Mouse (Mus musculus) heart, embryonic 11.5 days (tissue): ENCODE measurements at regions not wholly inside any gene's neighbourhood (a gene's known extent, or its start where the extent isn't known, plus 50 kb on each side); places are given as distances from the start of the nearest gene placed in this dataset.

Experiments
- ATAC-seq: fragments of 200-750 bp; cut with Nextera tagmentation; replicated peaks from 2 replicates; pipeline ENCODE4 v1.8.0; 2017; ENCODE audit warnings: moderate library complexity; ENCODE audit not compliant: insufficient number of reproducible peaks, low FRiP score, low TSS enrichment
- H3K27ac ChIP-seq: fragments of 300-500 bp; sonication (generic); 2 replicates; pipeline ENCODE4 v1.5.1; 2014; ENCODE audit warnings: mild to moderate bottlenecking, low read depth, low read length
- H3K27me3 ChIP-seq: fragments of 300-500 bp; sonication (generic); 2 replicates; pipeline ENCODE4 v1.6.1; 2014; ENCODE audit warnings: mild to moderate bottlenecking, low read length, mixed read lengths; ENCODE audit not compliant: control insufficient read depth, insufficient read depth
- H3K36me3 ChIP-seq: fragments of 300-500 bp; sonication (generic); 2 replicates; pipeline ENCODE4 v1.6.1; 2014; ENCODE audit warnings: mild to moderate bottlenecking, low read length, moderate library complexity, mixed read lengths; ENCODE audit not compliant: control insufficient read depth, insufficient read depth
- H3K4me1 ChIP-seq: fragments of 300-500 bp; sonication (generic); 2 replicates; pipeline ENCODE4 v1.6.1; 2014; ENCODE audit warnings: low read length; ENCODE audit not compliant: control insufficient read depth, insufficient read depth
- H3K4me2 ChIP-seq: fragments of 300-500 bp; sonication (generic); 2 replicates; pipeline ENCODE4 v1.6.1; 2014; ENCODE audit warnings: mild to moderate bottlenecking, moderate library complexity
- H3K4me3 ChIP-seq: fragments of 300-500 bp; sonication (generic); 2 replicates; pipeline ENCODE4 v1.5.1; 2014; ENCODE audit warnings: low read depth, low read length
- H3K9ac ChIP-seq: fragments of 300-500 bp; sonication (generic); 2 replicates; pipeline ENCODE4 v1.6.1; 2014; ENCODE audit warnings: mild to moderate bottlenecking, low read depth, low read length, moderate library complexity
- H3K9me3 ChIP-seq: fragments of 300-500 bp; sonication (generic); replicated peaks from 2 replicates; pipeline ENCODE4 v1.6.1; 2016; ENCODE audit warnings: low read length; ENCODE audit not compliant: control insufficient read depth
- WGBS: fragments of 180-500 bp; shearing (Covaris S2); extraction: QIAGEN DNeasy Blood & Tissue Kit; methylation state at CpG from one replicate; pipeline ENCODE4 v1.1.7; 2014; ENCODE audit not compliant: insufficient replicate concordance; 5-methylcytosine and 5-hydroxymethylcytosine counted together

DNA sequence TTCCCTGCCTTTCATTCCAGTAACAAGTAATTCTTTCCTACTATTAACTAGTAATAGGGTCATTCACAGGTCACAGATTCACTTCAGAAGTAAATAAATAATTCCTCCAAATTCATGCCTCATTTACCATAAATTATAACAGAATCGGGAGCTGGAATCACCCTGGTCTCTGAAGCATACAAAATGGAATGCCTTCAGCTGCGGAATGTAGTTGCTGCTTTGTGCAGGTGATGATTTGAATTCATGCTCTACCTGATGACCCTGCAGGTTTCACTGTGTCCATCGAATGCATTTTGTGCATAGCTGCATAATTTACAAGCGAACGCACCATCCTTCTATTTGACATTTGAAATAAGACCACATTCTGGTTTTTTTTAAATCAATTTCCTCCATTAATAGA is 491.0 kb upstream of the Lcorl start:
- no peaks in the 10 kb centered on the region for H3K4me1 ChIP-seq
- H3K27me3 ChIP-seq, result no peaks in the 10 kb centered on the region
- WGBS, result 81% methylated on average over 5 of the region's 5 CpGs
- no peak overlapping the region for H3K4me2 ChIP-seq
- no peaks in the 10 kb centered on the region for H3K9me3 ChIP-seq
- H3K9ac ChIP-seq, result no peak overlapping the region
- ATAC-seq, result no peak
- H3K36me3 ChIP-seq, result no peaks in the 10 kb centered on the region
- no peak overlapping the region for H3K4me3 ChIP-seq
- H3K27ac ChIP-seq, result no peak overlapping the region

DNA sequence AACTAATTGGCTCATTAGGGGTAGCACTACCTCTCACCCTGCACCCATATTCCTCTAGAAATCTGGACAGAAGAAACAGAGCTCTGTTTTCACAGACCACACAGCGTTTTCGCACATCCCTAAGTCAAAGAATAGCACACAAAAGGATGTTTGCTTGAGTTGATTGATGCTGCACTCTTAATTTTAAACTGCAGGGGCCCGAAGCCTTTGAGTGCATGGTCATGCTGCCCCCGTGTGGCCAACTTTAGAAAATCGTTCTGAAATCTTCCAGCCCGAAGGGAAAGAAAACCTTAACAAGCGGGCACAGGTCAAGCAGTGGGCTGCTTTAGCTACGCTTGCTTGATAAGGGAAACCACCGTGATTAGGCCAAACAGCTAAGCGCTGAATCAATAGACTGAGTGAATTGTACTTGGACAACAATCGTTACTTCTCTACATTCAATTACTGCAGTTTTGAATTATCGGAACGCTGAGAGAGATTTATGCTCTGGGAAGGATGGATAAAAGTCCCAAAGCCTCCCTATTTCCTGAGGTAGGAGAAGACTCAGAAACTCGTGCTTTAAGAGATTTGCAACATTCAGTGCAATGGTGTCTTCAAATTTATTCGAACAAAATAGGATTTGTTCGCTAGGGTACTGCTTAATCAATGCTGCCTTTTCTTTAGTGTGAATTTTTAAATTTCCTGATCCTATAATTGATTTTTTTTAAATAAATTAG is 490.1 kb upstream of the Lcorl start:
- Histone ChIP-seq H3K9ac (no peak overlapping the region), H3K4me1 (no peaks in the 10 kb centered on the region), H3K27me3 (no peaks in the 10 kb centered on the region), H3K27ac (no peak overlapping the region), H3K4me2 (0 out of 2 replicates have a peak overlapping the region, but pooled peaks have one; percentile 2), H3K36me3 (no peaks in the 10 kb centered on the region), H3K9me3 (no peaks in the 10 kb centered on the region), H3K4me3 (no peak overlapping the region)
- 18% methylated on average over 16 of the region's 16 CpGs for WGBS
- ATAC-seq, result 0 out of 2 replicates have a peak, but pooled peaks have one; percentile 14

DNA sequence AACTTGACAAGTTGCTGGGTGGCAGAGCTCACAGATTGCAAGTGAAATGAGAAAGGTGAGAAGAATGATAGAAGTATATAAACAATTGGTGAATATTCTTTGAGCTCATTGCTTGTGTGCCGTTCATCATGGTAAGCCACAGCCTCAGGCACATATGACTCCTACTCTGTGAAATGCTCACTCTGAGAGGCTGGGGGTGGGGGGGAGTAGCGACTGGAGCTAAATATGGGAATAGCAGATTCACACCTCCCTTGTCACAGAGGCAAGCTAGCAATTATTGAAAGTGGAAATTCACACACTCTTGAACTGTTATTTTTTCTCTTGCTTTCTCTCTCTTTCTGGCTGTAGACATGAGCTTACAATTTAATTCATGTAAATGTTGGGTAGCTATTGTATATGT is 481.0 kb upstream of the Lcorl start:
- no peaks in the 10 kb centered on the region for H3K9me3 ChIP-seq
- H3K27me3 ChIP-seq, result no peaks in the 10 kb centered on the region
- H3K4me3 ChIP-seq, result no peak overlapping the region
- H3K36me3 ChIP-seq, result no peaks in the 10 kb centered on the region
- WGBS, result 81% methylated on average over 2 of the region's 2 CpGs
- ATAC-seq, result no peak
- H3K27ac ChIP-seq, result no peak overlapping the region
- H3K4me2 ChIP-seq, result no peak overlapping the region
- no peak overlapping the region for H3K9ac ChIP-seq
- no peaks in the 10 kb centered on the region for H3K4me1 ChIP-seq

DNA sequence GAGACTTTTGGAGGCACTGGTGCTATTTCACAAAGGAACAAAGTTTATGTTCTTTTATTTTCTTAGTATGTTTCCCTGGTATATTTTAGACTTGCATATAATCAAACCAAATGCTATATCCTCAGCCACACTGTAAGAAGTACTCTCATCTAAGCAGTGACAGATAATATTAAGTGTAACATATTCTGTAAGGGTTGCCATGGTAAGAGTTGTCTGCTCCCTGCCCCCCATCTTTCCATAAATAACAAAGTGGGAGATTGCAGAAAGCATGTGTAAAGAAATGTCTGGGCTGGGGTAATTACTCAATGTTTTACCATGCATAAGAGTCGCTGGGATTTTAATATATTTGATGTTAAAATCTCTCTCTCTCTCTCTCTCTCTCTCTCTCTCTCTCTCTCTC is 473.5 kb upstream of the Lcorl start:
- Histone ChIP-seq H3K27me3 (no peaks in the 10 kb centered on the region), H3K4me1 (no peaks in the 10 kb centered on the region), H3K36me3 (no peaks in the 10 kb centered on the region), H3K27ac (no peak overlapping the region), H3K4me3 (no peak overlapping the region), H3K9me3 (no peaks in the 10 kb centered on the region), H3K4me2 (no peak overlapping the region), H3K9ac (no peak overlapping the region)
- ATAC-seq, result no peak
- WGBS, result 61% methylated on average over 1 of the region's 1 CpGs
